Mouse (Mus musculus) kidney, adult 10 weeks (tissue): Measurements from ENCODE around the gene Zkscan8. TPM values are rescaled to one million over a fixed set of nuclear protein-coding genes. Genes with fewer than 3 reads are reported as not detected.

Experiments
- polyA plus RNA-seq: library from polyadenylated mRNA; stranded (reverse); fragments of 350-450 nt; fragmentation: Illumina TruSeq; extraction: RNeasy Lipid Tissue Mini Kit (QIAGEN cat#74804); gene quantifications from one replicate; pipeline ENCODE4 v1.2.3, GENCODE M21; 2014; ENCODE audit warnings: low read depth, low replicate concordance

The Zkscan8 gene
- polyA plus RNA-seq, result 26.7 TPM

DNA sequence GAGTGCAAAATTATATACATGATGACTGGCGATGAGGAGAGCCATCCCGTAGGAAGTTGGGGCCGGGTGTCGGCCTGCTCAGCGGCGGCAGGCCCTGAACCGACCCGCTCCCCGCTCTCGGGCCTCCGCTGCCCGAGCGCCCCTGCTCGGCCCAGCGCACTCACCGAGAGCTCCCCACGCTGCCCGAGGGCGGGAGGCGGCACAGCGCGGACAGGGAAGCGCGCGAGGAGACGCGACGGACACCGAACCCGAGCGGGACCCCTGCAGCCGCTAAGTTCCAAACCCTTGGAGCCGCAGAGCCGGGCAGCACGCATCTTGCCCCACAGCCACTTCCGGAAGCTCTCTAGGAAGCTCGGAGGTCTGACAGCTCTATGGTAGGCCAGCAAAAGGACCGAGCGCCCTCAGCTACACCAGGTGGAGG lies at the start of gene Zkscan8:
Gene Zkscan8 (minus strand): TSS at position 340 of the 421 bp plus-strand sequence.

DNA sequence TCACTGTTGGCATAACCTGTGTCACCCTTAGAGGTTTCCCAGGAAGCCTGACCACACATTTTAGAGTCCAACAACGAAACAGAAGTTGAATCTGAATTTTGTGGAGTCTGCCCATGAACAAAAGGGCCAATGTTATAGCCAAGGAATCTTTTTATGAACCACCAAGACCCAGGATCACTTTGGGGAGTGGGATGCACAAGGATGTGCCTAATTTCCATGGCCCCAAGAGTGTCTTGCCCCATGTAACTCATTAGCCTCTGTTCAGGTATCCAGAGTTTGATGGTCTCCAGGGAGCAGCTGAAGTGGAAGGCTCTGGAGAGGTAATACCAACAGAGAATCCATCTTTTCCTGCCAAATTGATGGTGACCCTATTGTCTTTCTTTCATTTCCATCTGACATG lies 28.9 kb upstream of the Zkscan8 start, which contains the start of gene Olfr1535:
Gene Olfr1535 (minus strand): TSS at position 101 of the 400 bp plus-strand sequence.

DNA sequence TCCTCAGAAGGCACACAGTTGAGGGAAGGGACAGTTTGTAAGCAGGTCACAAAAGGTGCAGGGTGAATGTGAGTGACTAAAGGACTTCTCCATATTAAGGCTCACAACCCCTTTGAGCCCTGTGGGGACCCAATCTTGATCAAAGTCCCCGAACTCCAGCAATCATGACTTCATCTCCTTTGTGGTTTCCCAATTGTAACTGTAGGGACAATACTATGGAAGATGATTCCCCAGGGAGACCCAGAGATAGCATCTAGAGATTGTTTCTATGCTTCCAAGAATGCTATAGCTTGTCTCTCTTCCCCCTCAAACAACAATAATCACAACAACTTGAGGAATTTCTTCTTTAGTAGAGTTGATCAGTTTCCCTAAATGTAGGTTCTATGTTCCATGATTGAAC lies 11.8 kb upstream of the Zkscan8 start, which contains the start of gene Olfr1366:
Gene Olfr1366 (minus strand): TSS at position 101 of the 400 bp plus-strand sequence.

DNA sequence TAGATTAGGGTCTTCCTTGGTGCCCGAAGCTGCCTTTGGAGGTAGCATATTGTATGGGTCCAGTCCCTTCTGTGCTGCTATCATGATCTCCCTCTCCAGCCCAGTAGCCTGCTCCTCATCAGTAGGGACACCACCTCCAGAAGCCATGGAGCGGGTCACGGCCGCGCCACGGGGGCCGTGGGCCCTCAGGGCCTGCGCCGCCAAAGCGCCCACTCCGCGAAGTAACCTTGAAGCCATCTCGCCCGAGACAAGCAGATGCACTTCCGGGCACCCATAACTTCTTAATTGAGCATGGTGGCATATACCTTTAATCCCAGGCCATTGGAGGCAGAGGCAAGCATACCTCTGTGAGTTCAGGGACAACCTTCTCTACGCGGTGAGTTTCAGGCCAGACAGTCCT lies 29.7 kb downstream of the Zkscan8 start, which contains the start of gene Gm11273:
Gene Gm11273 (minus strand): TSS at position 237 of the 400 bp plus-strand sequence.

DNA sequence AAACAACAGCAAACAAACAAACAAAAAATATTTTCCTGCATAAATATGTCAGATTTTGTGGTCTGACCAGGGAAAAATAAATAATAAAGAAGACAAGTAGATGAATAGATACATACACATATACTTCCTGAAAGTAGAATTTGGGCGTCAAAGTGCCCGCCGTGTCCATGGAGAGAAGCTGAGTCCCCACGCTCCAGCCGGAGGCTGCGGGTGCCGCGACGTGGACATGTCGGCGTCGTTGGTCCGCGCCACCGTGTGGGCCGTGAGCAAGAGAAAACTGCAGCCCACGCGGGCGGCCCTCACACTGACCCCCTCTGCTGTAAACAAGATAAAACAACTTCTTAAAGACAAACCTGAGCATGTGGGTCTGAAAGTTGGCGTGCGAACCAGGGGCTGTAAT lies 35.8 kb downstream of the Zkscan8 start, which contains the start of gene AK157302:
Gene AK157302 (plus strand): TSS at position 144 of the 400 bp plus-strand sequence.

DNA sequence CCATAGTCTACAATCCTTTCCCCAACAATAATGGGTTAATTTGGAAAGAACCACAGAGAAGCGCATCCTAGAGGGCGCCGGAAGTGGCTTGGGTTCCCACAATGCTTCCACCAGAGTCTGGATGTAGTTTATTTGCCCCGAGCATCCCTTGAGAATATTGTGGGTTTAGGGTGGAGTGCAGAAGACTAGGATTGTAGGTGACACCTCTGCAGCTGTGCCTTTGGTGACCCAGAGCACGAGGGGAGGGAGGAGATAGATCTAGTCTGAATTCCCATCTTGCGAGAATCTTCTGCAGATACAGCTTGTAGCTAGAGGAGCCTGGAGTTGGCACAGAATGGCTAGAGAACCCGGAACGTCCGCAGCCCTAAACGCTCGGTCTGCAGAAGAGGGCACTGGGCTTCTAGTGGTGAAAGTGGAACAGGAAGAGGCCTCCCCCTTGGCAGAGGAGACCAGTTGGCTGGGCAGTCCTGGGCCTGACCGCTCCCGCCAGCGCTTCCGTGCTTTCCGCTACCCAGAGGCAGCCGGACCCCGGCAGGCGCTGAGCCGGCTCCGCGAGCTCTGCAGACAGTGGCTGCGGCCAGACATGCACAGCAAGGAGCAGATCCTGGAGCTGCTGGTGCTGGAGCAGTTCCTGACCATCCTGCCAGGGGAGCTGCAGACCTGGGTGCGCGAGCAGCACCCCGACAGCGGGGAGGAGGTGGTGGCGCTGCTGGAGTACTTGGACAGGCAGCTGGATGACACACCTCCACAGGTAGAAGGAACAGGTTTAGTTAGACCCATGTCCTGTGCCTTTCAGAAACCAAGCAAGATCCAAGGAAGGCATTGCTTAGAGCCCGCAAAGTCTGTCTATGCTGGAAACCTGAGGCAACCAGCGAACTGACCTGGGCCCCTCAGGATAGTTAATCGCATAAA lies 51.9 kb downstream of the Zkscan8 start, which contains the start of the genes Zkscan4 and Gm10065:
Gene Zkscan4 (plus strand): TSS at position 149 of the 912 bp plus-strand sequence.
Gene Gm10065 (minus strand): TSS at position 683 of the 912 bp plus-strand sequence.

DNA sequence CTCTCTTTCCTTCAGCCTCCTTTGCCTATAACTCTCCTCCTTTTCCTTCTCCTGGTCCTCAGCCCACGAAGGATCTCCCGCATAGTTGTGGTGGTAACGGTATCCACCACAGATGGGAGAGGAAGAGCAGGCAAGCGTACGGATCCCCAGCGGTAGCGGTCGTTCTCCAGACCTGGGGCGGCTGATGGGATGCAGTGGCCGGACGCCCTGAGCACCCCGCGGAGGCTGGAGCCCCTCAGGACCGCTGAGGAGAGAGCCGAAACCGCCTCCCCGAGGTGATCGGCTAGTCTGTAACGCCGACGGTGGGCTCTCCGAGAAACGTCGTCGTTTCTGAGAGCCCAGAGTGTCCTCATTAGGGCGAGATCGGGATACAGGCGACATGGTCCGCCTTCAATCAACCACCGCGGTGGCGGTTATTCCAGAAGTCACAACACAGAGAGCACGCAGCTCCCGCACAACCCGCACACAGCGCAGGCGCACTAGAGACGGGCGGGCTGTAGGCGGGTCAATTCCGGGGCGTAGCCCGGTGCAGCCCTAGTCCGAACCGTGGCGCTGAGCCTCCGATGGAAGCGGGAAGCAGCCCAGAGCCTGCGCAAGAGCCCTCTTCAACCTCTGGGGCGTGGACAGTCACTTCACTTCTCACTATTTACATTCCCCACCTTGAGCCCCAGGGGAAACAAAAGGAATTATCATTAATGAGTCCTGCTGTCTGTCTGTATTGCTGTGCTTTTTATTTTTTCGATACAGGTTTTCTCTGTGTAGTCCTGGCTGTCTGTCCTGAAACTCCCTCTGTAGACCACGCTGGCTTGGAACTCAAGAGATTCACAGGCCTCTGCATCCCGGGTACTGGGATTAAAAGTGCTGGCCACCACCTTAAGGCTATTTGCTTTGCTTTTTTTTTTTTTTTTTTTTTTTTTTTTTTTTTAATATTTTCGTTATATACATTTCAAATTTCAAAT lies 62.6 kb downstream of the Zkscan8 start, which contains the start of gene Nkapl:
Gene Nkapl (minus strand): TSS at position 449 of the 959 bp plus-strand sequence.

Other genes starting within 250 kb of the Zkscan8 start
- not detected for gene Gpx5, start 238.4 kb downstream of the Zkscan8 start, polyA plus RNA-seq
- 104 TPM for gene Gpx6, start 219.0 kb downstream of the Zkscan8 start, polyA plus RNA-seq
- not detected for gene Olfr1367, start 184.2 kb downstream of the Zkscan8 start, polyA plus RNA-seq
- 9.8 TPM for gene Zscan12, start 168.3 kb downstream of the Zkscan8 start, polyA plus RNA-seq
- gene Zkscan3, start 128.4 kb downstream of the Zkscan8 start, polyA plus RNA-seq, result 62.6 TPM
- gene Pgbd1, start 90.1 kb downstream of the Zkscan8 start, polyA plus RNA-seq, result 7.0 TPM
- 67.5 TPM for gene Zscan26, start 77.4 kb downstream of the Zkscan8 start, polyA plus RNA-seq
- 1.5 TPM for gene Nkapl, start 62.6 kb downstream of the Zkscan8 start, polyA plus RNA-seq
- 1.5 TPM for gene Zkscan4, start 52.2 kb downstream of the Zkscan8 start, polyA plus RNA-seq
- gene Gm10065, start 51.7 kb downstream of the Zkscan8 start, polyA plus RNA-seq, result not detected
- 4.2 TPM for gene AK157302, start 35.9 kb downstream of the Zkscan8 start, polyA plus RNA-seq
- gene Gm11273, start 29.7 kb downstream of the Zkscan8 start, polyA plus RNA-seq, result not detected
- not detected for gene Olfr1366, start 11.7 kb upstream of the Zkscan8 start, polyA plus RNA-seq
- gene Olfr1535, start 28.8 kb upstream of the Zkscan8 start, polyA plus RNA-seq, result not detected
- gene Olfr1364, start 50.6 kb upstream of the Zkscan8 start, polyA plus RNA-seq, result not detected
- not detected for gene Olfr1362, start 82.9 kb upstream of the Zkscan8 start, polyA plus RNA-seq
- gene Olfr11, start 111.4 kb upstream of the Zkscan8 start, polyA plus RNA-seq, result not detected
- gene Olfr1361, start 132.3 kb upstream of the Zkscan8 start, polyA plus RNA-seq, result not detected
- gene Olfr1360, start 146.3 kb upstream of the Zkscan8 start, polyA plus RNA-seq, result not detected
- gene Olfr1359, start 167.0 kb upstream of the Zkscan8 start, polyA plus RNA-seq, result not detected
- gene Hist1h2bl, start 185.0 kb upstream of the Zkscan8 start, polyA plus RNA-seq, result not detected
- not detected for gene Hist1h2ai, start 185.3 kb upstream of the Zkscan8 start, polyA plus RNA-seq
- not detected for gene Hist1h3h, start 186.5 kb upstream of the Zkscan8 start, polyA plus RNA-seq
- not detected for gene Hist1h2bm, start 190.9 kb upstream of the Zkscan8 start, polyA plus RNA-seq
- 2.0 TPM for gene Hist1h4j, start 203.9 kb upstream of the Zkscan8 start, polyA plus RNA-seq
- gene Hist1h4k, start 219.4 kb upstream of the Zkscan8 start, polyA plus RNA-seq, result not detected
- gene Hist1h2ak, start 222.7 kb upstream of the Zkscan8 start, polyA plus RNA-seq, result not detected
- not detected for gene Hist1h2bn, start 223.0 kb upstream of the Zkscan8 start, polyA plus RNA-seq
- not detected for gene Hist1h1b, start 249.5 kb upstream of the Zkscan8 start, polyA plus RNA-seq